Mouse (Mus musculus) cerebellum, adult 2 months (tissue): Measurements from ENCODE around the gene Gm28230.

Experiments used
- CTCF ChIP-seq: fragments of 200-500 bp; IDR thresholded peaks from 2 replicates; pipeline ENCODE4 v1.5.1; 2011; ENCODE audit warnings: low read depth, mild to moderate bottlenecking, control low read depth, low read length, moderate library complexity, borderline replicate concordance; ENCODE audit not compliant: insufficient read depth
- POLR2A ChIP-seq: fragments of 200-500 bp; IDR thresholded peaks from 2 replicates; pipeline ENCODE4 v1.6.1; 2011; ENCODE audit warnings: low read length, control low read depth, borderline replicate concordance; ENCODE audit not compliant: insufficient read depth

- TF ChIP-seq CTCF = no peak
- no peak for TF ChIP-seq POLR2A
Observed at GRCm38 (mm10) chr2:74734996-74735811, 8.7 kb downstream of the Gm28230 start.
